Mouse (Mus musculus): ENCODE results near the gene Anapc2. TPM values are rescaled to one million over a fixed set of nuclear protein-coding genes. Genes with fewer than 3 reads are reported as not detected.
A peak's percentile ranks its signal among the peaks of the same experiment; 100 is the strongest.

Anapc2 gene
- polyA plus RNA-seq, 1 experiment from 2014 or later = 22.8 TPM

DNA sequence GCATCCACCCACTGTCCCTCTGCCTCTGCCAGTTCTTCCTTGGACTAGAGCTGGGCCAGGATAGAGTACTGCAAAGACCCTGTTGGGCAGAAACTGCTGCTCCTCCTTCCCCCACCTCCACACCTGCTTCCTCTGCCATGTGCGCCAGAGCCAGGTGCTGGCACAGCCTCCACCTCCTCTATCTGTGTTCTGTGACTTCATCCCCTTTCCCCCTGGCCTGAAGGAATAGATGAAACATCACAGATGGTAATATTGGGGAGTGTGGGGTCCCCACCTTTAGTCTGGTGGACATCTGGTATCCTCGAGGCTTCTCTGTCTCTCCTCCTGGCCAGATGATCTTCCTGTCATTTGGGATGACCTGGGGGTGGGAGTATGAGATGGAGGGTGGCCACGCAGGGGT, 31.2 kb downstream of the Anapc2 start:
- Histone ChIP-seq H3K9ac (replicated peaks) (no peak overlapping the region), H3K4me1 (ENCODE audit: insufficient read depth) (no peaks in the 10 kb centered on the region; the same call in 1 of the 2 replicates), H3K9me3 (ENCODE audit: low read length) (no peaks in the 10 kb centered on the region), H3K27me3 (ENCODE audit: insufficient read depth, low read length) (peaks cover 26% of the 10 kb centered on the region), H3K4me2 (ENCODE audit: low read depth, low read length) (no peak overlapping the region), H3K36me3 (replicated peaks; ENCODE audit: insufficient read depth, low read length) (no peaks in the 10 kb centered on the region), H3K27ac (ENCODE audit: low read depth) (no peak overlapping the region), H3K4me3 (ENCODE audit: low read depth, low read length) (no peak overlapping the region)
- TF ChIP-seq EP300 (IDR thresholded peaks at IDR 0.05; ENCODE audit: low read depth) = no peak
- no peak for TF ChIP-seq CTCF (IDR thresholded peaks at IDR 0.05; ENCODE audit: low read depth)
- no peak for ATAC-seq
- WGBS (ENCODE audit: insufficient replicate concordance) = 60% methylated on average over 3 of the region's 3 CpGs
- no peak for DNase-seq

DNA sequence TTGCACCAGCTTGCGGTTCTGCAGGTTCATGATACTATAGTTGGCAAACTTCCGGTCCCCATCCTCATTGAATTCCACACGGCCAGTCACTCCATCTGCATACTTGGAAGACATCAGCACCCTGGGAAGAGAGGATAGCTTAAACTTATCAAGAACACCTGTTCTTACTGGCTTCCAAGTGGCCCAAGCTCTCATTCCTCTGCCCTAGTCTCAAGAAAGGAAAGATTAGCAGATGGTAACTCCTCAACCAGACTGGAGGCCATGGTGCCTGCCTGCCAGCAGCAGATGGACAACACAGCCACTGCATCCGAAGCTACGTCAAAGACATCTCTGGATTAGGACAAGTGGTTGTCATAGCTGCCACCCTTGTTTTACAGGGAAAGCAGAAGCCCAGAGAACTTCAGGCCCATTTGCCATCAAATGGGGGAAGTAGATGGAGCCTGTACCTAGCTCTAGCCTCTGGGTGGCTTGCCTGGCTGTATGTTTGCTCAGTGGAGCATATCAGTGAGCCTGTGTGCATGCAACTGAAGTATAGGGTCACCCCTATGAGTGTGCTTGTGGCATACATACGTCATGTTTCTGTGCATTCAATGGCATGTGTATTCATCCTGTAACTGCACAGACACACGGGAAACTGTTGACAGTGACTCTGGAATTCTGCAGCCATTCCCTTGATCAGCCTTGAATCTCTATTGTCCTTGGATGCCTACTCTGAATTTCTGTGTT, 31.8 kb downstream of the Anapc2 start:
- no peak for DNase-seq
- Histone ChIP-seq H3K27me3 (ENCODE audit: insufficient read depth, low read length) (peaks cover 32% of the 10 kb centered on the region), H3K4me1 (ENCODE audit: insufficient read depth) (no peaks in the 10 kb centered on the region; the same call in 1 of the 2 replicates), H3K9me3 (ENCODE audit: low read length) (no peaks in the 10 kb centered on the region), H3K36me3 (replicated peaks; ENCODE audit: insufficient read depth, low read length) (no peaks in the 10 kb centered on the region), H3K27ac (ENCODE audit: low read depth) (no peak overlapping the region), H3K4me2 (ENCODE audit: low read depth, low read length) (no peak overlapping the region), H3K9ac (replicated peaks) (no peak overlapping the region), H3K4me3 (ENCODE audit: low read depth, low read length) (no peak overlapping the region)
- 56% methylated on average over 7 of the region's 7 CpGs for WGBS (ENCODE audit: insufficient replicate concordance)
- no peak for TF ChIP-seq CTCF (IDR thresholded peaks at IDR 0.05; ENCODE audit: low read depth)
- no peak for TF ChIP-seq EP300 (IDR thresholded peaks at IDR 0.05; ENCODE audit: low read depth)
- no peak for ATAC-seq

DNA sequence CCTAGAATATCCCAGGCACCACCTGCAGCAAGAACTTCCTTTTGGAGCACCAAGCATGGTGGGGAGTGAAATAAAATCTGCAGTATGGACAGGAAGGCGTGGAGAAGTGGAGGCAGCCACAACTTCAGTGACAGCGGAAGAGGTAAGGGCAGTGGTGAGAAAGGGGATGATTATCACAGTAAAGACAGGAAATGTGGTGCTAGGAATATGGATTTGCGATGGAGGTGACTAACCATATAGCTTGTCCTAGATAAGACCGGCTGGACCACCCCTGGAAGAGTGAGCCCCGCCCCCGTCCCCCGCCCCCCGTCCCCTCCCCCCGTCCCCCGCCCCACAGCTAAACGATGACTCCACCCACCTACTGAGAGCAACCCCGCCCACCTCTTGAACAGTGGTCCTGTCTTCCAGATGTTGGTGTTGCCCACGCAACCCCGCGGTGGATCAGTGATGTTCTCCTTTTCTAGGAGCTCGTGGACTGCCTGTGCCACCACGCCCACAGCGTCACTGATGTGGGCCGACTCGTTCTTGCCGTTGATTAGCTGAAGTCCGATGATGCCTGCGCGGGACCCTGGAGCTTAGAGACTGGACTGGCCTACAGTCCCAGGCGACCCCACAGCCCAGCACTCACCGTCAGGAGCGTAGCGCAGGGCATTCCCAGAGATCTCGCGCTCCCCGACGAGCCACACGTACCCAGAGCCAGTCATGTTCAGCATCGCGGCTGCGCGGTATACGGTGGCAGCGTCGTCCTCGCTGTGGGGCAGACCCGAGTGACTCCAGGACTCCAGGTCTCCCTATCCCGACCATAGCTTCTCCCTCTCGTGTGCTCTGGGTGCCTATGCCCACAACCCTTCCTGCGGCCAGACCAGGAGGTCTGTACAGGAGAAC, 32.6 kb downstream of the Anapc2 start:
- Histone ChIP-seq H3K4me1 (ENCODE audit: insufficient read depth) (no peaks in the 10 kb centered on the region; the same call in 1 of the 2 replicates), H3K4me3 (ENCODE audit: low read depth, low read length) (peak overlapping the region; percentile 13), H3K9me3 (ENCODE audit: low read length) (no peaks in the 10 kb centered on the region), H3K27me3 (ENCODE audit: insufficient read depth, low read length) (peaks cover 35% of the 10 kb centered on the region), H3K27ac (ENCODE audit: low read depth) (no peak overlapping the region), H3K9ac (replicated peaks) (no peak overlapping the region), H3K4me2 (ENCODE audit: low read depth, low read length) (peak overlapping the region; percentile 51), H3K36me3 (replicated peaks; ENCODE audit: insufficient read depth, low read length) (no peaks in the 10 kb centered on the region)
- ATAC-seq = no peak
- WGBS (ENCODE audit: insufficient replicate concordance) = 2% methylated on average over 44 of the region's 45 CpGs
- DNase-seq = no peak
- TF ChIP-seq EP300 (IDR thresholded peaks at IDR 0.05; ENCODE audit: low read depth) (no peak), CTCF (IDR thresholded peaks at IDR 0.05; ENCODE audit: low read depth) (no peak)

DNA sequence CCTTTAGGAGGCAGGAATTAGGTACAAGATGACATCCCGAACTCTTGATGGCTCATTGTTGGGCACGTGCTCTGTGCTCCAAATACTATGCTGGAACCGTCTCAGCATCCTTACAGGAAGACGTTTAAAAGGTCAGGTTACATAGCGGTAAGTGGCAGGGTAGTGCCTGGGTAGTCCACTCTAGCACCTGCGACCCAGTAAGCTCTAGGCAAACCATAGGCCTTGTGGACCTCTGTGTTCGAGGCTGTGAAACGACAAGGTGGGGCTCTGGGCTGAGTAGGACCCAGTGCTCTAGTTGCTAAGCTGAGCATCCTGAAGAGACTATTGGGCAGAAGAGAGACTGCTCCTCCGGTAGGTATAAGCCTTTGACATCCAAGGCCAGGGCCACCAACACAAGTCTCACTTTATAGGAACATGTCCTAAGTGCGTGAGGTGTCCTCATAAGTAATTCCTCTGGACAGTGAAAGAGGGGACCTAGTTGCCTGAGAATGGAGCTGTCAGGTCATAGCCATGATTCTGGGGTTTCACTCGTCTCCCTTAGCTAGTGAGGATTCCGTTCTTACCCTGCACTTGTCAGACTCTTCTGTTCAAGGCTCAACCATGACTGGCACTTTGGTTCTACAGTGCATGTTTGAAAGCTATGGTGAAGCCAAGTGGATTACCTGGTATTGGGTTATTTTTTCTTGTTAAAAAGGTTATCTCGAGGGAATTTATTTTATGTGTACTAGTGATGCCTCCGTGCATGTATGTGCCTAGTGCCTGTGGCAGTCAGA, 33.5 kb downstream of the Anapc2 start:
- Histone ChIP-seq H3K27ac (ENCODE audit: low read depth) (no peak overlapping the region), H3K4me1 (ENCODE audit: insufficient read depth) (no peaks in the 10 kb centered on the region; the same call in 1 of the 2 replicates), H3K9me3 (ENCODE audit: low read length) (no peaks in the 10 kb centered on the region), H3K27me3 (ENCODE audit: insufficient read depth, low read length) (peaks cover 44% of the 10 kb centered on the region), H3K9ac (replicated peaks) (no peak overlapping the region), H3K4me2 (ENCODE audit: low read depth, low read length) (no peak overlapping the region), H3K4me3 (ENCODE audit: low read depth, low read length) (no peak overlapping the region), H3K36me3 (replicated peaks; ENCODE audit: insufficient read depth, low read length) (no peaks in the 10 kb centered on the region)
- 45% methylated on average over 14 of the region's 14 CpGs for WGBS (ENCODE audit: insufficient replicate concordance)
- no peak for TF ChIP-seq EP300 (IDR thresholded peaks at IDR 0.05; ENCODE audit: low read depth)
- TF ChIP-seq CTCF (IDR thresholded peaks at IDR 0.05; ENCODE audit: low read depth) = no peak
- DNase-seq (no peak), ATAC-seq (no peak)

DNA sequence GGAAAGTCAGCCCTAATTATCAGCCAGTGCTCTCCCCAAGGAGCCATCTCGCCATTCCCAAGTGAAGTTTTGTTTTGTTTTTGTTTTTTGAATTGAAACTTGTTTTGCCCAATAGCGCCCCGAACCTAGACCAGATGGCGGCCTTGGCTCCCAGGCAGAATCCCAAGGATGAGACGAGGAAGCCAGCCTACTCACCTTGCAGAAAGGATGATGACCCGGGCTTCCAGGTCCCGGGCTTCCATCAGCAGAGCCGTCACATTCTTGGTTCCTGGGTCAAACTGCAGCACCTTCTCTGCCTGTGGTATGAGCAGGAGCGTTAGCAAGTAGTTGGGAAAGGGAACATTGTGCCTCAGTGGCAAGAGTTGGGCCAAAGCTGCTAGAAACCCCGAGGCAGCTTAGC, 37.9 kb downstream of the Anapc2 start:
- H3K4me3 ChIP-seq (ENCODE audit: low read depth, low read length) = no peak overlapping the region
- H3K4me1 ChIP-seq (ENCODE audit: insufficient read depth) = no peaks in the 10 kb centered on the region; the same call in 1 of the 2 replicates
- H3K36me3 ChIP-seq (replicated peaks; ENCODE audit: insufficient read depth, low read length) = no peaks in the 10 kb centered on the region
- 45% methylated on average over 10 of the region's 10 CpGs for WGBS (ENCODE audit: insufficient replicate concordance)
- H3K9ac ChIP-seq (replicated peaks) = no peak overlapping the region
- no peak overlapping the region for H3K27ac ChIP-seq (ENCODE audit: low read depth)
- H3K9me3 ChIP-seq (ENCODE audit: low read length) = no peaks in the 10 kb centered on the region
- H3K4me2 ChIP-seq (ENCODE audit: low read depth, low read length) = no peak overlapping the region
- TF ChIP-seq CTCF (IDR thresholded peaks at IDR 0.05; ENCODE audit: low read depth) (no peak), EP300 (IDR thresholded peaks at IDR 0.05; ENCODE audit: low read depth) (no peak)
- H3K27me3 ChIP-seq (ENCODE audit: insufficient read depth, low read length) = peaks cover 58% of the 10 kb centered on the region
- ATAC-seq (no peak), DNase-seq (no peak)

Measured in liver, postnatal 0 days (tissue).